Mouse (Mus musculus) urinary bladder, postnatal 25 days (tissue): Measurements from ENCODE around the gene Prdm2.

Experiments used
- DNase-seq: peaks from one replicate; pipeline ENCODE4 v3.0.0; 2022; ENCODE audit warnings: low spot score

Prdm2 gene

GRCm38 (mm10) chr4:143154571-143154970, 58.2 kb downstream of the Prdm2 start:
- DNase-seq, result no peak

GRCm38 (mm10) chr4:143152634-143153033, 60.2 kb downstream of the Prdm2 start:
- DNase-seq, result no peak

GRCm38 (mm10) chr4:143151267-143151666, 61.5 kb downstream of the Prdm2 start:
- DNase-seq, result no peak

- no peak for DNase-seq
These were observed 65.1 kb downstream of the Prdm2 start for GRCm38 (mm10) chr4:143147666-143148065.

GRCm38 (mm10) chr4:143143615-143144014, 69.2 kb downstream of the Prdm2 start:
- DNase-seq, result no peak

DNA sequence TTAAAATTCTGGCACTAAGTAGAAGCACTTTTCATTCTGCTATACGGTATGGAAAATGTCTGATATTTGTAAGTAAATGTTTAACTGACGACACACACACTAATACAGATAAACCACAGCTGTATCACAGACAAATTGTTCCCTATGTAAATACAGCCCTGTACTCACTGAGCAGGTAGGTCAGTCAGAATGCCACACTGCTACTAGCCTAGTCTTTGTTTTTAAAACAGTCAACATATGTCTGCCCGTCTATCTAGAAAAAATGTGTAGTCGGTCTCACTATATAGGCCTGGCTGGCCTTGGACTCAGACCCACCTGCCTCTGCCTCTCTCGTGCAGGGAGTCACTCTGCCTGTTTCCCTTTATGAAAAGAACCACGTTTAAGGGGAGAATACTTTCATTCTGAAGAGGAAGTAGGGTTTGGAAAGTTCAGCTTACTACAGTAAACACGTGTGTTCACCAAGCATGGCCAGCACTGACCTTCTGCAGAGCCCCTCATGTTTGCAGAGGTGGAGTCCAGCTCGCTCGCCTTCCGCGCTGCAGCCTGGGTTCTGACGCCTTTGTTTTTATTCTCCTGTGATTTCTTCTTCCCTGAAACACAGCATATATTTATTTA, 71.0 kb downstream of the Prdm2 start:
- DNase-seq, result no peak

- DNase-seq, result no peak
These were observed 71.9 kb downstream of the Prdm2 start for GRCm38 (mm10) chr4:143140940-143141339.

- no peak for DNase-seq
These were observed 80.4 kb downstream of the Prdm2 start for GRCm38 (mm10) chr4:143132433-143132832.

- no peak for DNase-seq
These were observed 82.4 kb downstream of the Prdm2 start for GRCm38 (mm10) chr4:143130441-143130840.

DNA sequence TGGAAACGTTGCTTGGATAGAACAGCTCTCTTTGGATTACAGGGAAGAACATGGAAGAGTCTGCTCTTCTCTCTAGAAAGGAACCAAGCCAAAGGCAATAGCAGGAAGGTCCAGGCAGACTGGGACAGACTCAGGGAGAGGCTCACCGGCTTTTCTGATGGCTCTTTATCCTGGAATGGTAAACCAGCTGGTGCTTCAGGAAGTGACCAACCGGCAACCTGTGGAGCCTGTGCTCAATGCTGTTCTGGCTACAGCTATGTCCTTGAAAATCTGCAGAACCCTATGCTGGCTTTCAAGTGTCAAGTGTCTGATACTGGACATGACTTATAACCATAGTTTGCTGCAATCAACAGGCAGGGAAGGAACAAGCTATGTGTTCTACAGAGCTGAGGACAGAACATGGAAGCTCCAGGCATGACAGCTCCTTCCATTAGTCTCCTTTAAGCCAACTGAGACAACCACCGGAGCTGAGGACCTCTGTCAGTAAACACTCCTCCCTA, 83.5 kb downstream of the Prdm2 start:
- no peak for DNase-seq

DNA sequence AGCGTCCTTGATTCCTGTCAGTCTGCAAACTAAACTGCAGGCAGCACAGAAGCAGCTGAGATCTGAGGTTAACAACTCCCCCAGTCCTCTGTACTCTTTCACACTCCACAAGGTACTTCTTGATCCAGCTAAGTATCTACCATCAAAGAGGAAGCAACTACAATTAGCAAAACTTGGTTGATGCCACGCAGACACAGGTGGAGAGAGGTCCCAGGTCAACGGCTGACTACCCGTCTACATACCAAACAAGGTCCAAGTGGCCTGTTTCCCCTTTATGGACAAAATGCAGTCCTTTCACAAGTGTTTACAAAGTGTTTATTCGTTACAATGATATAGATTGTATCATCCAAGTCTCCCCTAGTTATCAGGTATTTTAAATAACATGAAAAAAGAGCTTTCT, 85.6 kb downstream of the Prdm2 start:
- no peak for DNase-seq

- DNase-seq, result no peak
These were observed 86.3 kb downstream of the Prdm2 start for GRCm38 (mm10) chr4:143126476-143126875.

- no peak for DNase-seq
These were observed 87.5 kb downstream of the Prdm2 start for GRCm38 (mm10) chr4:143125290-143125689.

GRCm38 (mm10) chr4:143123043-143123442, 89.8 kb downstream of the Prdm2 start:
- no peak for DNase-seq

- DNase-seq, result no peak
These were observed 91.6 kb downstream of the Prdm2 start for GRCm38 (mm10) chr4:143121174-143121573.

DNA sequence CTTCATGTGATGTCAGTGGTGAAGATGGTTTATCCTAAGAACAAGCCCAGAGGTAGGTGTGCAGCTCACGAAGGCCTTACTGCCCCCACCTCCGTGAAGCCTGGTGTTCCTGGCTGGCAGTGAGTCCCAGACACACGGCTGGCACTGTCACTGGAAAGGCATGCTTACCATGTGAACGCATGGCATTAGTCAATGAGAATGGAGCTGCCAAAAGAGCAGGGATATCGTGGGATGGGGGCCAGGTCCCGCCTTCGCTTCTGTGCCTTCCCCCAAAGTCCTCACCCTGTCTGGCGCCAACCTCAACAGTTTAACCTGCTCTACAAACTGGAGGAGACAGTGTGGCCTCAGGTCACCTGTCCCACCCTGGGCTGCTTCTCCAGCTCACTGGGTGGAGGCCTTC, 92.8 kb downstream of the Prdm2 start:
- no peak for DNase-seq

GRCm38 (mm10) chr4:143118843-143119242, 94.0 kb downstream of the Prdm2 start:
- DNase-seq, result peak; percentile 23

DNA sequence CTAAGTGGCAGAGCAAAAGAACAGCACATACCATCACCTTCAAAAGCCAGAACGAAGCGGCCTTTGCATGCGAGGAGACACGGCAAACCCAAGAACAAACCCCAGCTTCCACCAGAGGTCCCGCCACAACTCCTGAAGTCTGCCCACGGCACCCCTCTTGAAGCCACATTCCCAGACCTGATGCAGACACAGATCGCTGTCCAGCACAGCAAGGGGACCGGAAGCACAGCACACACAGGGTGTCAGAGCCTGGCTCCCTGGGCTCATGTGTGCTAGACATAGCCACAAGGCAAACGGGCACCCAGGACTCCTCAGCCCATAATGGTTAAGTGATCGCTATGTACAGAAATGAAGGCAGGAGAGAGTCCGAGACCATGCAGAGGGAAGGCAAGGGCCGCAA, 96.9 kb downstream of the Prdm2 start:
- DNase-seq, result no peak

GRCm38 (mm10) chr4:143114232-143114979, 98.4 kb downstream of the Prdm2 start:
- no peak for DNase-seq

DNA sequence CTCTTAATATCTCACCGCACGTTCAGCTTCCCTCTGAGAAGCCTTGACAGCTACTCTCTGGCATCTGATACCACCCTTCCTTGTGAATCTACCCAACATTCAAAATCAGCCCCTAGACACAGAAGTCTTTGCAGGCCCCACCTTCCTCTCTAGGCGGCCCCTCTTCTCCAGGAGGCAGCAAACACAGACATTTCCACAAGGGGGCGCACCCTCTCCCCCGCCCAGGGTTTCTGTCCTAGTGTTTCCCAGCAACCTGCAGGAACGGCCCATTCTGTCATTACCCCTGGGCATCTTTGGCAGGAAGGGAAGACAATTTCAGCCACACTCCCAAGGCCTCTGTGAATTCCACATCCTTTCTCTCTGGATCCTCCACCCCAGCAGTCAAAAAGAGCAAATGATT, 99.8 kb downstream of the Prdm2 start:
- DNase-seq, result peak; percentile 55

DNA sequence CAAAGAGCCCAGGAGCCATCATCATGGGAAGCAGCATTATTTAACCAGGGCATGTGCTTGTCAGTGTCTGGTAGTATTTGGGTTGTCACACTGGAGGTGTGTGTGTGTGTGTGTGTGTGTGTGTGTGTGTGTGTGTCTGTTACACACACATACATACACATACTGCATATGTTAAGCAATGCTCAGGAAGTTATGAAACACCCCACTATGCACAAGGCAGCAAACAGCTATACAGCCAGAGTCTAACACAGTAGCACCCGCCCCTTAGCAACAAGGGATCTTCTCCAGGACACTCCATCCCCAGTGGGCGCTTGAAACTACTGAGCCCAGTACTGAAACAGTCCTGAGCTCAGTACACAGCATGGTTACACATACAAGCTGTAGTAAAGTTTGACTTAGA, 100.4 kb downstream of the Prdm2 start:
- DNase-seq, result no peak

- no peak for DNase-seq
These were observed 100.9 kb downstream of the Prdm2 start for GRCm38 (mm10) chr4:143111872-143112271.

DNA sequence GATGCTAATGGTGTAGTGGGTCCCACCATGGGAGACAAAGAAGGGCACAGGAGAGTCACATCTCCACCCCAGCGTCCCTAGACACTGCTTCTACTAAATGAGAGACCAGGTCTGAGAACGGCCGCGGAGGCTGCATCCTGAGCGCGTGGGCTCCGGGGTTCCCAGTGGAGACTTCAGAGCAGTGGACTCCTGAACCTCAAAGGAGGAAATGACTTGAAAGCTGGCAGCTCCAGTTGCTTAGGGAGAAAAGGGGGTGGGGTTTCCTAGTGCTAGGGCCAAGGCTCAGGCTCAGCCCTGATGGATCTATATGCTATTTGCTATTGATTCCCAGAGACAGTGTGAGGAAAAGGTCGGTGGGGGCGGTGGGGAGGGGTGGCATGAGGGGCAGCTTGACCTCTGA, 104.2 kb downstream of the Prdm2 start:
- DNase-seq, result no peak

DNA sequence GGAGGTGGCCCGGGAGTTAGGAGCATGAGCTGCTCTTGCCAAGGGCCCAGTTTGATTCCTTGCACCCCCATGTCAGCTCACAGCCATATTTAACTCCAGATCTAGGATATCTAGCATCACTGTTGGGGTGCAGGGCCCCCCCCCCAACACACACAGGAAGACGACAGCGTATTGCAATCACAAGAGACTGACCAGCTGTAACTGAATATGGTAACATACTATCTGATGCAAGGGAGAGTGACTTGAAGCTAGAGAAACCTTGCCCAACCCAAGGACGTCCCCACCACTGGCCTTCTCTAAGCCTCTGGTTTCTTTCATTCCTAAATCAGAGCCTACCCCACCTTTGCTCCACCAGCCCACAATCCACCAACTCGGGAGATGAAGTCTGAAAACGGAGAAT, 105.8 kb downstream of the Prdm2 start:
- DNase-seq, result no peak
